Mouse (Mus musculus) neural tube, embryonic 14.5 days (tissue): Measurements from ENCODE around the gene Gm10842. TPM values are rescaled to one million over a fixed set of nuclear protein-coding genes. Genes with fewer than 3 reads are reported as not detected.

Source experiments
- ATAC-seq: fragments of 200-750 bp; cut with Nextera tagmentation; 2 replicates; pipeline ENCODE4 v1.8.0; 2017; ENCODE audit warnings: low read depth, mild to moderate bottlenecking, moderate TSS enrichment, moderate library complexity
- H3K27ac ChIP-seq: fragments of 300-500 bp; sonication (generic); 2 replicates; pipeline ENCODE4 v1.5.1; 2014; ENCODE audit warnings: low read depth, mild to moderate bottlenecking, control low read depth, low read length, moderate library complexity, mixed read lengths
- H3K27me3 ChIP-seq: fragments of 300-500 bp; sonication (generic); 2 replicates; pipeline ENCODE4 v1.6.1; 2014; ENCODE audit warnings: low read length; ENCODE audit not compliant: control insufficient read depth, insufficient read depth
- H3K36me3 ChIP-seq: fragments of 300-500 bp; sonication (generic); 2 replicates; pipeline ENCODE4 v1.6.1; 2014; ENCODE audit warnings: low read length, mixed read lengths; ENCODE audit not compliant: control insufficient read depth, insufficient read depth
- H3K4me1 ChIP-seq: fragments of 300-500 bp; sonication (generic); 2 replicates; pipeline ENCODE4 v1.6.1; 2014; ENCODE audit warnings: low read length; ENCODE audit not compliant: control insufficient read depth, insufficient read depth
- H3K4me2 ChIP-seq: fragments of 300-500 bp; sonication (generic); 2 replicates; pipeline ENCODE4 v1.6.1; 2014; ENCODE audit warnings: mild to moderate bottlenecking, low read depth, low read length, control low read depth
- H3K4me3 ChIP-seq: fragments of 300-500 bp; sonication (generic); 2 replicates; pipeline ENCODE4 v1.5.1; 2014; ENCODE audit warnings: low read depth, low read length, control low read depth, mixed read lengths
- H3K9ac ChIP-seq: fragments of 300-500 bp; sonication (generic); replicated peaks from 2 replicates; pipeline ENCODE4 v1.6.1; 2014; ENCODE audit warnings: low read depth, mild to moderate bottlenecking, control low read depth, low read length, mixed read lengths
- H3K9me3 ChIP-seq: fragments of 300-500 bp; sonication (generic); 2 replicates; pipeline ENCODE4 v1.6.1; 2016; ENCODE audit warnings: low read length; ENCODE audit not compliant: control insufficient read depth
- WGBS: fragments of 180-500 bp; shearing (Covaris S2); extraction: QIAGEN DNeasy Blood & Tissue Kit; methylation state at CpG from one replicate; pipeline ENCODE4 v1.1.7; 2014; 5-methylcytosine and 5-hydroxymethylcytosine counted together
- polyA plus RNA-seq: library from polyadenylated mRNA; unstranded; fragments of >200 nt; fragmentation: Nextera tagmentation; extraction: Ambion mirVana; gene quantifications from 2 replicates; pipeline ENCODE4 v1.2.1, GENCODE M21; 2014

Gm10842 gene
- polyA plus RNA-seq, 1 experiment from 2014 or later, result not detected

DNA sequence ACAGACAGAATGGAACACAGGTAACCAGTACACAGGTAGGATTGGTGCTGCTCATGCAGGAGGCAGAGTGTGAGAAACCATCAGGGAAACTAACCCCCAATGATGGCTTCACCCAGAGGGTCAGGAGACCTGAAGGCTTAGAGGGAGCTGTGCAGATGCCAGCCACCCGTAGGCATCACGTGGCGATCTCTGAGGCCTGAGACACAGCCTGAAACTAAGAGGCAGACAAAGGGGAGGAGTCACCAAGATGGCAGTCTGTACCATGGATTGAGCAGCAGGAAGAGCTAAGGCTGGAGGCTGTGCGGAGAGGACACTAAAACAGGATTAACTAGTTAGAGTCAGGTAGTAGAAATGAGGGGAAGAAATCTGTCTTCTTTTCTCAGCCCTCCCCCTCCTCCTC lies 4.0 kb downstream of the Gm10842 start:
- Histone ChIP-seq H3K4me3 (no peak overlapping the region), H3K9ac (no peak overlapping the region), H3K4me2 (no peak overlapping the region), H3K27me3 (no peaks in the 10 kb centered on the region), H3K4me1 (0 out of 2 replicates have a peak, but pooled peaks cover 4% of the 10 kb centered on the region), H3K9me3 (no peaks in the 10 kb centered on the region), H3K27ac (no peak overlapping the region), H3K36me3 (no peaks in the 10 kb centered on the region)
- no peak for ATAC-seq
- 70% methylated on average over 4 of the region's 4 CpGs for WGBS

- ATAC-seq, result peak; percentile 49; the same call in 1 of the 2 replicates
- Histone ChIP-seq H3K4me2 (no peak overlapping the region; the same call in 1 of the 2 replicates), H3K27me3 (no peaks in the 10 kb centered on the region), H3K36me3 (no peaks in the 10 kb centered on the region), H3K4me1 (0 out of 2 replicates have a peak, but pooled peaks cover 4% of the 10 kb centered on the region), H3K27ac (no peak overlapping the region), H3K4me3 (no peak overlapping the region), H3K9me3 (no peaks in the 10 kb centered on the region), H3K9ac (no peak overlapping the region)
- 39% methylated on average over 17 of the region's 19 CpGs for WGBS
Observed at GRCm38 (mm10) chr11:105151226-105152016, 4.7 kb downstream of the Gm10842 start.

DNA sequence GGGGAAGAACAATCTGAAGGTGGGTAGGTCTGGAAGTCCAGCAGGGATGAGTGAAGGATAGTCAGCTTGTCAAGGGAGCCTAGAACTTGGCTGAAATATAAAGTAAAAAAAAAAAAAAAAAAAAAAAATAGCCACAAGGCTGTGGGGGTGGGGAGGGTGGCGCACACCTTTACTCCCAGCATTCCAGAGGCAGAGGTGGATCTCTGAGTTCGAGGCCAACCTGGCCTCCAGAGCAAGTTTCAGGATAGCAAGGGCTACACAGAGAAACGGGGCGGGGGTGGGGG lies 5.3 kb downstream of the Gm10842 start:
- no peak overlapping the region for H3K9ac ChIP-seq
- no peak for ATAC-seq
- no peaks in the 10 kb centered on the region for H3K9me3 ChIP-seq
- H3K4me2 ChIP-seq, result no peak overlapping the region
- WGBS, result 67% methylated on average over 1 of the region's 4 CpGs
- 0 out of 2 replicates have a peak, but pooled peaks cover 4% of the 10 kb centered on the region for H3K4me1 ChIP-seq
- H3K4me3 ChIP-seq, result no peak overlapping the region
- no peaks in the 10 kb centered on the region for H3K36me3 ChIP-seq
- no peak overlapping the region for H3K27ac ChIP-seq
- no peaks in the 10 kb centered on the region for H3K27me3 ChIP-seq

DNA sequence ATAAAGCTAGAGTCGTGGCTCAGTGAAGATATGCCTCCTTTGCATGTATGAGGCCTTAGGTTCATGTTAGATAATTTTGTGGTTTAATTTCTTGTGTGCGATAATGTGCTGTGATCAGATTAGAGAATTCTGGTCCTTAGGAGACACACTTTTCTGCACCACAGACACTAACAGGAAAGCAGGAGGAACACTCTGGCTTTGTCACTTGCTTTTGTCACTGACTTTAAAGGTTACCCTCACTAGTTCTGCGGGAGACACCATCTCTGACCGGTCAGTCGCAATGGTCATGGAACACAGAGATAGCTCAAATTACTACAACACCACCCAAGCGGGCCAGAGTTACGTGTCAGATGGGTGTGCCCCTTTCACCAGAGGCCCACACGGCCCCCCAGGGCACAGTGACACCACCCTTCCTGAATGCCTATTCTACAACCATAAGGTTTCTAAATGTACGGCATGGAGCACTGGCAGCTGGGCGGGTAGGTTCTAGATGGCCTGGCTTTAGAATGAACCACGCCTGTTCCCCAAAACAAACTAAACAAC lies 5.7 kb downstream of the Gm10842 start:
- H3K27me3 ChIP-seq, result no peaks in the 10 kb centered on the region
- H3K9me3 ChIP-seq, result no peaks in the 10 kb centered on the region
- no peak overlapping the region for H3K27ac ChIP-seq
- no peak overlapping the region for H3K9ac ChIP-seq
- no peaks in the 10 kb centered on the region for H3K36me3 ChIP-seq
- no peak overlapping the region for H3K4me2 ChIP-seq
- no peak for ATAC-seq
- 0 out of 2 replicates have a peak, but pooled peaks cover 4% of the 10 kb centered on the region for H3K4me1 ChIP-seq
- no peak overlapping the region for H3K4me3 ChIP-seq
- 85% methylated on average over 11 of the region's 11 CpGs for WGBS

DNA sequence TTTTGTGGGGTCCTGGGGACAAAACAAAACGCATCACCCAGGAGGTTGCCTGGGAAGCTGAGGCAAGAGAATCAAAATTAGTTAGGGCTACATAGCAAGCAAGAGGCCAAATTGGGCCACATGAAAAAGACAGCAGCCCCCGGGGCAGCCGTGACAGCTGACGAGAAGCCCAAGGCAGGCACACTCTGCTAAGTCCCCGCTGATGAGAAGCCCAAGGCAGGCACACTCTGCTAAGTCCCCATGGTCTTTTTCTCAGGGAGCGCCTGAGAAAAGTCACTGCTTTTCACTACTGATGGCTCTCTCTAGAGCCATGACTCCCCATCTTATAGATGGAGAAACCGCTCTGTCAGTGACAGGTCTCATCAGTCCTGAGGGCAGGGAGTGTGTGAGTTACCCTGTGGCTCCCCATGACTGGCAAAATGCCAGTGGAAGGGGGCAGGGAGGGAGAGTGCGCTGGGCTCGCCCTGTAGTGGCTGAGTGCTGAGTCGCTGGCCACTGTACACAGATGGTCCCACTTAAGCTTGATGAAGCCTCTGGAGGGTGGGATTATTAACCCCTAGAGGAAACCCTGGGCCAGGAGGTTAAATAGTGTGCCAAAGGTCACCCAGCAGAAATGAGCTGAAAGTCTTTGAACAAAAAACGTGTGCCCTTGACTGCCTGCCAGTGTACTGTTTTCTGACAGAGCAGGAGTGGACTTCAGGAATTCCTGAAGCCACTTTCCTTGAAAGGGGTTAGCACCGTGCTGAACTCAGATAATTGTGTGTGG lies 6.6 kb downstream of the Gm10842 start:
- H3K27me3 ChIP-seq, result no peaks in the 10 kb centered on the region
- 23% methylated on average over 12 of the region's 12 CpGs for WGBS
- 0 out of 2 replicates have a peak, but pooled peaks cover 4% of the 10 kb centered on the region for H3K4me1 ChIP-seq
- H3K9me3 ChIP-seq, result no peaks in the 10 kb centered on the region
- H3K4me3 ChIP-seq, result no peak overlapping the region
- peak; percentile 21; the same call in 1 of the 2 replicates for ATAC-seq
- no peak overlapping the region for H3K9ac ChIP-seq
- no peak overlapping the region for H3K27ac ChIP-seq
- H3K36me3 ChIP-seq, result no peaks in the 10 kb centered on the region
- H3K4me2 ChIP-seq, result no peak overlapping the region

GRCm38 (mm10) chr11:105155915-105156314 lies 9.2 kb downstream of the Gm10842 start:
- ATAC-seq, result no peak
- H3K4me1 ChIP-seq, result 0 out of 2 replicates have a peak, but pooled peaks cover 4% of the 10 kb centered on the region
- no peak overlapping the region for H3K27ac ChIP-seq
- H3K4me2 ChIP-seq, result no peak overlapping the region
- 90% methylated on average over 4 of the region's 4 CpGs for WGBS
- H3K4me3 ChIP-seq, result no peak overlapping the region
- H3K9ac ChIP-seq, result no peak overlapping the region
- H3K36me3 ChIP-seq, result no peaks in the 10 kb centered on the region
- H3K27me3 ChIP-seq, result no peaks in the 10 kb centered on the region
- no peaks in the 10 kb centered on the region for H3K9me3 ChIP-seq

DNA sequence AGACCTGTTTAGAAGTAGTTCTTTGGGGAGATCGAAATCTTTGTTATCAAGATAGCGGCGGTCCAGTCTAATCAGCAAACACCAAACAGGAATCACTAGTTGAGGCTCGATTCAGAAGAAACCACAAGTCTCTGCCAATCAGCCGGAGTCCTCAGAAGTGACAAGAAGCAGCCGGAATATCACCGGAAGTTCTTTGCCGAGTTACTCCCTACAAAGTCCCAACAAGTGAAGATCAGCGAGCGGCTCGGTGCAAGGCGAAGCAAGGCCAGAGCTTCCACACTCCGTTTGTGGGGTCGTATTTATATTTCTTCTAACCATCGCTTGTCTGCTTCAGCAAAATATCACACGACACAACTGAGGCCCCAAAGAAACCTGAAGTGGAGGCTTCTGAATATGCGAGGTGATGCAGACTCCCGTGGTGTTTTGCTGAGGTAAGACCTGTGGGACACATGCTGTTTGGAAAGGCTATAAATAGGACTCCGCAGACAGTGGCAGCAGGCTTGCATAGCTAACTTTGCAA lies 10.1 kb downstream of the Gm10842 start:
- no peak overlapping the region for H3K27ac ChIP-seq
- no peak overlapping the region for H3K4me2 ChIP-seq
- no peak overlapping the region for H3K4me3 ChIP-seq
- H3K9ac ChIP-seq, result no peak overlapping the region
- 83% methylated on average over 19 of the region's 19 CpGs for WGBS
- 0 out of 2 replicates have a peak, but pooled peaks cover 4% of the 10 kb centered on the region for H3K4me1 ChIP-seq
- no peaks in the 10 kb centered on the region for H3K36me3 ChIP-seq
- H3K27me3 ChIP-seq, result no peaks in the 10 kb centered on the region
- no peaks in the 10 kb centered on the region for H3K9me3 ChIP-seq
- no peak for ATAC-seq

GRCm38 (mm10) chr11:105158047-105158446 lies 11.4 kb downstream of the Gm10842 start:
- H3K4me2 ChIP-seq, result no peak overlapping the region
- 0 out of 2 replicates have a peak, but pooled peaks cover 4% of the 10 kb centered on the region for H3K4me1 ChIP-seq
- no peak overlapping the region for H3K9ac ChIP-seq
- no peaks in the 10 kb centered on the region for H3K27me3 ChIP-seq
- no peak overlapping the region for H3K27ac ChIP-seq
- no peak overlapping the region for H3K4me3 ChIP-seq
- ATAC-seq, result no peak
- no peaks in the 10 kb centered on the region for H3K36me3 ChIP-seq
- H3K9me3 ChIP-seq, result no peaks in the 10 kb centered on the region
